Mouse (Mus musculus): ENCODE measurements around the gene Tjp3.

DNA sequence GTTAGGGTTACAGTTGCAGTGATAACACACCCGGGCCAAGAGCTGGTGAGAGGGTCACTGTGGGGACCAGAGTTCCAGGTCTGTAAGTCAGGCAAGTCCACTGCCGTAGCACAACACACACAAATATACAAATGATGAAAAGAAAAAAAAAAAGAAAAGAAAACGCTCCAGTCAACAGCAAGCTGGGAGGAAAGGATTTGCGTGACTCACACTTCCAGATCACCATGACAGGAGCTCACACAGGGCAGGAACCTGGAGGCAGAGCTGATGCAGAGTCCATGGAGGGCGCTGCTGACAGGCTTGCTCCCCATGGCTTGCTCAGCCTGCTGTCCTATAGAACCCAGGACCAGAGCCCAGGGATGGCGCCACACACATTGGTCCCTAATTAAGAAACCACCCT lies 57.2 kb downstream of the Tjp3 start:
- TF ChIP-seq POLR2A (IDR thresholded peaks at IDR 0.05; ENCODE audit: borderline replicate concordance, extremely low read depth, insufficient read depth, insufficient read length, poor library complexity, severe bottlenecking): no peak
- no peak for TF ChIP-seq CTCF (IDR thresholded peaks at IDR 0.05; ENCODE audit: borderline replicate concordance, extremely low read depth, insufficient read depth, insufficient read length)

Measured in brain, embryonic 14.5 days (tissue).